Mouse (Mus musculus) liver, adult 2 months (tissue): ENCODE measurements at regions not wholly inside any gene's neighbourhood (a gene's known extent, or its start where the extent isn't known, plus 50 kb on each side); places are given as distances from the start of the nearest gene placed in this dataset.

ENCODE experiments used
- CTCF ChIP-seq: fragments of 200-500 bp; IDR thresholded peaks from 2 replicates; pipeline ENCODE4 v1.5.1; 2011; ENCODE audit warnings: low read depth, low read length, control low read depth
- POLR2A ChIP-seq: fragments of 200-500 bp; IDR thresholded peaks from 2 replicates; pipeline ENCODE4 v1.6.1; 2011; ENCODE audit warnings: low read length, control low read depth; ENCODE audit not compliant: insufficient read depth; ENCODE audit errors: extremely low read depth

DNA sequence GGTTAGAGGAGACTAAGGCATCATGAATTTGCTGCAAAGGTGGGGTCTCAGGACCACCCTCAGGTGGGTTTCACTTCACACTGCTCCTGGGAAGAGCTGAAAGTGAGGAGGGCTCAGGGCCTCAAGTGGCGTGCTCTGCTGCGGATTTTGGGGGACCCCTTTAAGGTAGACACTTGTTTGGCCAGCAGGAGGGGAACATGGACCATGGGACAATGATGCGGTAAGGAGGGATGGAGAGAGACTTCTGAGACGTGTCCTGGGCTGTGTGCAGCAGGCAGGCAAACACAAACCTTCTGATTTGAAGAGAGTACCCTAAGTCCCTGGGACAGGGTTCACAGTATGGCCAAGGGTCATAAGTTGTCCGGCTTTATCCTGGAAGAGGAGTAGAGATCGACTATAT is 56.0 kb upstream of the Dlk1 start:
- TF ChIP-seq POLR2A (no peak), CTCF (no peak)
